Mouse (Mus musculus): ENCODE measurements around the gene Insig2.
A peak's percentile ranks its signal among the peaks of the same experiment; 100 is the strongest.

The Insig2 gene

GRCm38 (mm10) chr1:121332485-121332884 is at the start of gene Insig2:
Gene Insig2 (minus strand): TSS chr1:121332589.
- DNase-seq (ENCODE audit: low read depth, low spot score), result no peak

- no peak for DNase-seq (ENCODE audit: low read depth, low spot score)
Measured at GRCm38 (mm10) chr1:121381562-121381961, 49.2 kb upstream of the Insig2 start.

- no peak for DNase-seq (ENCODE audit: low read depth, low spot score)
Measured at GRCm38 (mm10) chr1:121380033-121380432, 47.6 kb upstream of the Insig2 start.

- no peak for DNase-seq (ENCODE audit: low read depth, low spot score)
Measured at GRCm38 (mm10) chr1:121377901-121378300, 45.5 kb upstream of the Insig2 start.

GRCm38 (mm10) chr1:121377410-121377809 is 45.0 kb upstream of the Insig2 start:
- no peak for DNase-seq (ENCODE audit: low read depth, low spot score)

GRCm38 (mm10) chr1:121373631-121374030 is 41.2 kb upstream of the Insig2 start:
- DNase-seq (ENCODE audit: low read depth, low spot score), result no peak

- DNase-seq (ENCODE audit: low read depth, low spot score), result no peak
Measured at GRCm38 (mm10) chr1:121372656-121373055, 40.3 kb upstream of the Insig2 start.

GRCm38 (mm10) chr1:121371449-121371848 is 39.1 kb upstream of the Insig2 start:
- DNase-seq (ENCODE audit: low read depth, low spot score), result no peak

- DNase-seq (ENCODE audit: low read depth, low spot score), result no peak
Measured at GRCm38 (mm10) chr1:121367257-121367656, 34.9 kb upstream of the Insig2 start.

DNA sequence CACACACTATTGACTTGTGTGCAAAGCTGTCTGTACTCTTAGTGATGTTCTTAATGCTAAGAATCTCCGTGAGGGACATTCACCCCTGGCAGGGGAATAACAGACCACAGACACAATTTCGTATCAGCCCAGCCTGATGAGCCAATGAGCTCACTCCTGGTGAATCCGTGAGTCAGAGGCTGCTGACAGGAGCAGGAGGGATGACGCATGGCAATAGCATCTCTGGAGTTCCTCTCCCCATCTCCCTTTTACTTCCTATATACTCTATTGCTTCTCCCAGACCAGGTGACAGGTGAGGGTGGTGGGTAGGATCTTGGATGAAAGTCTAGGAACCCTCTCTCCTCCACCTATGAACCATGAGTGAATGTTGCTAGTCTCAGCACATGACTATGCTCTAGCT is 28.2 kb upstream of the Insig2 start:
- DNase-seq (ENCODE audit: low read depth, low spot score), result no peak

- no peak for DNase-seq (ENCODE audit: low read depth, low spot score)
Measured at GRCm38 (mm10) chr1:121359680-121360079, 27.3 kb upstream of the Insig2 start.

- no peak for DNase-seq (ENCODE audit: low read depth, low spot score)
Measured at GRCm38 (mm10) chr1:121353779-121354178, 21.4 kb upstream of the Insig2 start.

- DNase-seq (ENCODE audit: low read depth, low spot score), result no peak
Measured at GRCm38 (mm10) chr1:121351037-121351436, 18.6 kb upstream of the Insig2 start.

- no peak for DNase-seq (ENCODE audit: low read depth, low spot score)
Measured at GRCm38 (mm10) chr1:121350616-121351015, 18.2 kb upstream of the Insig2 start.

- DNase-seq (ENCODE audit: low read depth, low spot score), result no peak
Measured at GRCm38 (mm10) chr1:121348875-121349847, 16.8 kb upstream of the Insig2 start.

DNA sequence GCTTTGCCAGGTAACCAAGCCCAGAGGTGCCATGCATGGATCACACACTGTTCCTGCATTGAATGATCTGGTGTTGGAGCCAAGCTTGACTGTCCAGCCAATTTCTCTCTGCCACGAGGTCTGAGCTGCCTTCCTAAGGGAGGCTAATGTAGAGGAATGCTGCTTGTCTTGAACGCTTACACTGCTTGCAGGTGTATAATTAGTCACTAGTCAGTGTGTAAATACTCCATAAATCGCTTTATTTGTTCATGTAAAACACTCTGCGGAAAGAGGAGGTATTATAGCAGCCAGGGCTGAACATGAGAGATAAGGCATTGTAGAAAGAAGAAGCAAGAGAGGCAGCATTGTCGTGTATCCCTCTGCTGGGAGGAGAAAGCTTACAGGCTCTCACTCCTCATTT is 11.6 kb upstream of the Insig2 start:
- DNase-seq (ENCODE audit: low read depth, low spot score), result no peak

DNA sequence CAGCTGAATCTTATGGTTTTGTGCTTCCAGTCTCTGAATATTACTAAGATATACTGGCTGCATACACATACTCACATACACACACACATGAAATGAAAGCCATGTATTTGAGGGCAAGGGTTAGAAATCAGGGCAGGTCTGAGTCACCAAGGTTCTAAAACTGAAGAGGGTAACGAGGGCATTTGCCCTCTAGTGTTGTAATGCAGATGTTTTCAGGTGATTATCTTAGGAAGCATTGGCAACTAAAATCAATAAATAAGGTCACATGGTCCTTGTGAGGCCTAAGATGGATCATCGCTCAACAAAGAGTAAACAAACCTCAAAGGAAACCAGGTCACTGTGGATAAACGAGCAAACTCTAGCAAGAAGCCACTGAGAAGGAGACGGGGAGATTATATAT is 3.4 kb upstream of the Insig2 start:
- no peak for DNase-seq (ENCODE audit: low read depth, low spot score)

GRCm38 (mm10) chr1:121333986-121334703 is 1.8 kb upstream of the Insig2 start:
- no peak for DNase-seq (ENCODE audit: low read depth, low spot score)

DNA sequence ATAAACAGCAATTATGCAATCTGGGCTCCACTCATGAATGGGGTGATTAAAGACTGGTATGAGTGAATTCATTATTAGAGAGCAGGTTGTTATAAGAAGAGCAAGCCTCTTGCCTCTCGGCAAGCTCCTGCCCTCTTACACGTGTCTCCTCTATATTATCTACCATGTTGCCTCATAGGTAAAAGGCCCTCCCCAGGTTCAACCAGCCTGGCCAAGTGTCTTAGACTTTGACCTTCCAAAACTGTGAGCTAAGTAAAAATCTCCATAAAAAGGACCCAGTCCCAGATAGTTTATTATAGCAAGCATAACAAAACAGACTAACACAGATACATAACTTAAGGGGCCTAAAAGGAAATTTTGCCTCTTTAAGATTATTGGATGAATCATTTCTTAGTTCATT is 1.8 kb downstream of the Insig2 start:
- DNase-seq (ENCODE audit: low read depth, low spot score), result no peak

DNA sequence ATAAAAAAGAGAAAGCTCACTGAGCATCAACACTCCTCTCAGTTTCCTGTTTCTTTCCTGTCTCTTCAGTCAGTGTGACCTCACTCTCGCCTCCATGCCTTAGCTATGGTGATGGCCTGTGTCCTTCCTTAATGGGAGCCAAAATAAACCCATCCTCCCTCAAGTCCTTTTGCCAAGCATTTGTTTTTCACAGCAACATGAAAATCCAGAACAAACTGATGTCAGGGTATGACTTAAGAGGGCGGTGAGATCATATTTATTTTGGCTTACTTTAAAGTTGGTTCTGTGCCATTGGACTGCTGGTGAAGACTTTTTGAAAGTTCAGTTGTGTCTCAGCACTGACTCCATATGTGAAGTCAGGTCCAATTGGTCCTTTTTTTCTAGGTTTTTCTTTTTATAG is 3.0 kb downstream of the Insig2 start:
- DNase-seq (ENCODE audit: low read depth, low spot score), result no peak

DNA sequence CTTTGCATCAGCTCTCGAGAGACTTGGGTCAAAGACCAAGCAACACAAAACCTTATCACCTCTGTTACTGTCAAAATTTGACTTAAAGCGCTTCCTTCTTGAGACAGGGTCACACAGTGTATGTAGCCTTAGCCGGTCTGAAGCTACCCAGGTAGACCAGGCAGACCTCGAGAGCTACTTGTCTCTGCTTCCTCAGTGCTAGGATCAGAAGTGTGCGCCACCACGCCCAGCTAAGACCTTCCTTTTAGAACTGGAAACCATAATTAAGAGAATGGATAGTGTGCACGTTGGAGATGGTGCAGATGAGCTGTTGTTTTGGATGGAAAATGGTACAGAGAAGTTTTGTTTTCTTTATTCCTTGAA is 4.2 kb downstream of the Insig2 start:
- DNase-seq (ENCODE audit: low read depth, low spot score), result no peak

- peak; percentile 73 for DNase-seq (ENCODE audit: low read depth, low spot score)
Measured at GRCm38 (mm10) chr1:121327344-121328192, 4.8 kb downstream of the Insig2 start.

All from WW6 (cell line).